Mouse (Mus musculus) left cerebral cortex, postnatal 4 days (tissue): ENCODE data around the gene Eri2. TPM values are rescaled to one million over a fixed set of nuclear protein-coding genes. Genes with fewer than 3 reads are reported as not detected.
"Not testable (repeated sequence)": the region's sequence is repeated elsewhere in the genome, so short reads cannot be mapped to it uniquely, and the experiment has no call there.

Experiments used
- DNase-seq: peaks from one replicate; pipeline ENCODE4 v3.0.0-alpha.2; 2022
- intact Hi-C: fragments of 180-260 bp; cut with DNase I; formaldehyde crosslinking; loops from one replicate; pipeline ENCODE4 v1.15.1; 2025
- total RNA-seq, 2 experiments: library from RNA; stranded (reverse); gene quantifications; 2 replicates each; pipeline ENCODE4 v1.2.3; 2021

Gene Eri2
- total RNA-seq, 2 experiments from 2014 or later, result 9.2 to 10.2 TPM

- intact Hi-C loops, result no loop called here
- DNase-seq, result no peak
These were observed 48.0 kb downstream of the Eri2 start for GRCm38 (mm10) chr7:119745869-119746268.

- intact Hi-C loops, result no loop called here
- DNase-seq, result no peak
These were observed 49.5 kb downstream of the Eri2 start for GRCm38 (mm10) chr7:119744321-119744720.

- intact Hi-C loops, DNase-seq: not testable (repeated sequence)
These were observed 53.9 kb downstream of the Eri2 start for GRCm38 (mm10) chr7:119739798-119740468.

- intact Hi-C loops, result no loop called here
- no peak for DNase-seq
These were observed 55.0 kb downstream of the Eri2 start for GRCm38 (mm10) chr7:119738877-119739276.

- intact Hi-C loops, DNase-seq: not testable (repeated sequence)
These were observed 62.6 kb downstream of the Eri2 start for GRCm38 (mm10) chr7:119731262-119731661.

- intact Hi-C loops, result no loop called here
- no peak for DNase-seq
These were observed 66.2 kb downstream of the Eri2 start for GRCm38 (mm10) chr7:119727621-119728020.

- intact Hi-C loops, result no loop called here
- DNase-seq, result peak; percentile 14
These were observed 72.9 kb downstream of the Eri2 start for GRCm38 (mm10) chr7:119720947-119721310.

- intact Hi-C loops, result no loop called here
- peak; percentile 96 for DNase-seq
These were observed 73.5 kb downstream of the Eri2 start, which contains the start of gene Thumpd1 for GRCm38 (mm10) chr7:119720253-119720946. Gene Thumpd1 (minus strand): TSS chr7:119720798.

Other genes starting within 250 kb of the Eri2 start
- gene Acsm2, start 239.7 kb downstream of the Eri2 start, total RNA-seq, result not detected
- not detected for gene Acsm1, start 187.0 kb downstream of the Eri2 start, total RNA-seq
- not detected for gene Acsm4, start 104.0 kb downstream of the Eri2 start, total RNA-seq
- 10 to 100 TPM; 51.0 to 54.0 TPM for gene Thumpd1, start 73.3 kb downstream of the Eri2 start, total RNA-seq
- not detected for gene Acsm3, start 33.1 kb downstream of the Eri2 start, total RNA-seq
- 1 to 10 TPM; 7.2 to 7.9 TPM for gene Rexo5, start 52 bp downstream of the Eri2 start, total RNA-seq
- gene Lyrm1, start 101.8 kb upstream of the Eri2 start, total RNA-seq, result 1 to 10 TPM; 9.0 to 9.7 TPM
- gene Dcun1d3, start 102.2 kb upstream of the Eri2 start, total RNA-seq, result 10 to 100 TPM; 26.0 to 31.8 TPM